Mouse (Mus musculus) lung, postnatal 36 days (tissue): ENCODE data around the gene Dnajb12.

Experiments used
- DNase-seq: peaks from one replicate; pipeline ENCODE4 v3.0.0; 2022; ENCODE audit warnings: mixed read lengths

Dnajb12 gene

DNA sequence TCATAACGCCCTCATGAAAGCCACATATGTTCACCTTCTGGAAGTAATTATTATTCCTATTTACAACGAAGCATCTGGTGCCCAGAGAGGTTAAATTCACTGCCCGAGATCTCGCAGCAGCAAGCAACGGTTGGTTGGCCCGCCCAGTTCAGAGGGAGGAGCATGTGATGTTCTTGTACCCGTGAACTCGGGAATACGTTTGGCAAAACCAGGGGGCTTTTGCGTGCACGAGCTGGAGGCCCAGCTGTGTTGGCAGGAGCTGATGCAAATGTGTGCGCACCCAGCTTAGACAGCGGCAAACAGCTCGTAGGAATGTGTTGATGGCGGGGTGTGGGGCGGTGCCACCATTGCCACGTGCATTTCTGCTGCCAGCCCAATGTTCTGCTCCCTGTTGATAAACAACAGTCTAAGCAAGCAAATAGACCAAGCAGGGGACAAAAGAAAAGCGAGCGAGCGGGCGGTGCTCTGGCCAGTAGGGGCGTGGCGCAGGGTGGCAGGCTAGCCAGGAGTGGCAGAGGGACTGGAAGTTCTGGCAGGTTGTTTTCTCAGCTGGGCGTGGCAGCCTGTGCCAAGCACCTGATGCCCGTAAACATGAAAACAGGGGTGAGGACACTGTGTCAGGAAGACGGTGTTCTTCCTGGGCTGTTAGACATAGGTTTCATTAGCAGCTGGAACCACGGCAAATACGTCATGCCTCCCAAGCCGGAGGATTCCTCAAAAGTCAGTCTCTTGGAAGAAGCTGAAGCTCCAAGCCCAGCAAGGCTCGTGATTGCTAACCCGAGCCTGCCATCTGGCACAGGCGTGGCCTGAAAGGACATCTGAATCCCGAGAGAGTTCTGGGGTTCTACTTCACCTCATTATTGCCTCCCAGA lies 41.7 kb downstream of the Dnajb12 start:
- peak; percentile 91 for DNase-seq

DNA sequence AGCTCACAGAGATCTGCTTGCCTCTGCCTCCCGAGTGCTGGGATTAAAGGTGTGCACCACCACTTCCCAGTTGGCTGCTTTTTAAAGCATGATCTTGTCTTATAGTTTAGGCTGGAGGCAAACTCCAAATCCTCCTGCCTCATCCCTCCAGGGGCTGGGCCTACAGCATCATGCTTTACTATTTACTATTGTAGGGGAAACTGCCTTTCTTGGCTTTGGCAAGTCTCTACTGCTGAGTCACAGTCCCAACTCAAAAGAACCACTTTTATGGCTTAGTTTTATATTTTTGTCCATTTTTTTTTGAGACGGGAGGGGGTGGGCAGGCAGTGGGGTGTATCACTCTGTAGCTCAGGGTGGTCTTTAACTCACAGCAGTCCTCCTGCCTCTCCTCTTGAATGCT lies 44.1 kb downstream of the Dnajb12 start:
- no peak for DNase-seq

GRCm38 (mm10) chr10:59924305-59924704 lies 44.9 kb downstream of the Dnajb12 start:
- no peak for DNase-seq

DNA sequence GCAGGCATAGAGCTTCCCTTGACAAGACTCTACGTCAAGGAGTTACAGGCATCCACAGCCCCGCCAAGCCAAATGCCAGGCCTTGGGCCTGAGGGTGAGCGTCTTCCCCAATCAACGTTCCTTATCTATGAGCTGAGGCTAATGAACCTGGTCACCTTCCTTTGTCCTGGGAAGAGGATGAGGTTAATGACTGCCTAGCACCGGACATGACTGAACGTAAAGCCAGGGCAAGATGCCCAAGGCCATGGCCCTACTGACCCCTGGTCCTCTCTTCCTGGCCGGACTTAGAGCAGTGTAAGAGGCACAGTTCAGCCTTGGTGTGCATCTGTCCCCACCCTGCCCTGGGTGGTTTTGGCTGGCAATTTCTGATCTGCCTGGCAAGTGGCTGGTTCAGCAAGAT lies 49.8 kb downstream of the Dnajb12 start:
- DNase-seq = no peak

- no peak for DNase-seq
Measured at GRCm38 (mm10) chr10:59930996-59931395, 51.6 kb downstream of the Dnajb12 start.

- DNase-seq = peak; percentile 80
Measured at GRCm38 (mm10) chr10:59932521-59932920, 53.2 kb downstream of the Dnajb12 start.

DNA sequence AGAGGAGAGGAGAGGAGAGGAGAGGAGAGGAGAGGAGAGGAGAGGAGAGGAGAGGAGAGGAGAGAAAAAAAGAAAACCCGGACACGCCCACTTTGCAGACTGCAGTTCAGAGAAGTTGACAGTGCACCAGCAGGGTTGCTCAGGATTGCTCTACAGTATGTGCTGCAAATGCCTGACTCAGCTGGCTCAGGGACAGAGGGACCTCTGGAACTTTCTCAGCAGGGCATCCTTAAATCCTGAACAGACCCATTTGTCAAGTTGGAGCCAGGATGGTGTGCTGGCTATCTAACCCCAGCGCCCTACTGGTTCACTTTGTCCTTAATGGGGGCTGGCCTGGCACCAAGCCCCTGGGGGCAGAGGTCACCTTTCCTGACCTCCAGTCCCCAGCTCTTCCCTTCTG lies 54.7 kb downstream of the Dnajb12 start:
- no peak for DNase-seq

DNA sequence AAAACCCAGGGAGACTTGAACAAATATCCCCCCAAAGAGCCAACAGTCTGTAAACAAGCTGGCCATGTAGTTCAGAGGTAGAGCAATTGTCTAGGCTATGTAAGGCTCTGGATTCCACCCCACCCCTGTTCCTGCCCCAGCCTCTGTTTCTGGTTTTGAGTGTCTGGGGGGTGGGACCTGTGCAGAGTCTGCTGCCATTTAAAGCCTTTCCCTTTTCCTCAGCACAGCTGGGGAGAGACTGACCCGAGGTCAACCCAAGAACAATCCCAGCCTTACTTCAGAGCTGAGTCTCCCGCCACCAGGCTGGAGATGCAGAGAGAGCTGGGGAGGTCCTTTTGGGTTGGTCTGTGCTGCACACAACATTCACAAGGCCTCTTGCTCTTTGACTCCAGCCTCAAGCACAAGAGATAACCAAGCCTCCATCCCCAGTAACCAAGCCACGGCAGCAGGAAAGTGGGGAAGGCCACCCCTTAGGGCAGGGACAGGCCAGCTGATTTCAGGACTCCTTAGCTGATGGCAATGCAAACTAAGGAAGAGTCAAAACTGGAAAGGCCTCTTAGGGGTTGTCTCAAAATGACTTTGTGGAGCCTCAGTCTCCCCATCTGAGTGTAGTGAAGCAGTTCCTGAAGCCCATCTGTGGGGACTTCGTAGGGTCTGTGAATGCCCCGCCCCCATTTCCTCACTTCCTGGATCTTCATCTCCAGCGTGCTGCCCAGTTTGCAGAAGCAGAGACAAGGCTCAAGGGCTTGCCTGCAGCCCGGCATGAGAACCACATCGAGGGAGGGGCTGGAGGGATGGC lies 56.9 kb downstream of the Dnajb12 start:
- DNase-seq = no peak

GRCm38 (mm10) chr10:59938662-59939061 lies 59.3 kb downstream of the Dnajb12 start:
- no peak for DNase-seq

DNA sequence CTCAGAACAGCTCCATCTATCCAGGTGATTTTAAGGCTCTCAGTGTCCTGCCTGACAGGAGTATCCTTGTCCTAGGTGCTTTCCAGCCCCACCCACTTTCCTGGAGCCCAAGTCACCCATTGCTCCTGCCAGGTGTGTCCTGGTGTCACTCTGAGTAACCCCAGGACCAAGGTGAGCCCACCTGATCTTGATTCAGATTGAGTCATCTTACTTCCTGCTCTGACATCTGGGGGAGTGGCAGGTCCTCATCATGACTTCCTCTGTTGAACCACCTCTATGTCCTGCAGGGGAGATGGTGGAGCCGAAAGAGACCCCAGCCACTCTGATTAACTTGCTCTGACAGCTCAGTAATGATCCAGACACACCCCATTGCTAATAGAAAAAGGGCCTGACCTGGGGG lies 59.7 kb downstream of the Dnajb12 start:
- no peak for DNase-seq

DNA sequence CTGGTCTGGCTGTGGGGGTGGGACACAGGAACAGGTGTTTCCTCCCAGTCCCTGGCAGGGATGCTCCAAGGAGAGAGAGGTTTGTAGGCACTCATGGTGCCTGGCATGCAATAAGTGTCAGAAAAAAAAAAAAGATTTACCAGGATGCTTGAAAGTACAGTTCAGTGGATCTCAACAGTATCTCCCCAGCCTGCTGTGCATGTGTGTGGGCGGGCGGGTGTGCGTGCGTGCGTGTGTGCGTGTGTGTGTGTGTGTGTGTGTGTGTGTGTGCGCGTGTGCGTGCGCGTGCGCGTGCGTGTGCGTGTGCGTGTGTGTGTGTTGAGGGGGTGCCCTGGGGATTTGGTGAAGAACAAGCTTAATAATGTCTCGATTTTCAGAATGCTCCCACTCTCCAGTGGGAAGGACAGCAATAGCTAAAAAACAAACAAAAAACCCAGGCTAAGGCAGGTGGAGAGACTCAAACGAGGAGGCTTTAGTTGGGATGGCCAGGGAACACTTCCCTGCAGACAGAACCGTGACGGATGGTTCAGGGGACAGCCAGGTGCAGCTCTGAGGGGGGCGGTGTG lies 63.0 kb downstream of the Dnajb12 start:
- no peak for DNase-seq

DNA sequence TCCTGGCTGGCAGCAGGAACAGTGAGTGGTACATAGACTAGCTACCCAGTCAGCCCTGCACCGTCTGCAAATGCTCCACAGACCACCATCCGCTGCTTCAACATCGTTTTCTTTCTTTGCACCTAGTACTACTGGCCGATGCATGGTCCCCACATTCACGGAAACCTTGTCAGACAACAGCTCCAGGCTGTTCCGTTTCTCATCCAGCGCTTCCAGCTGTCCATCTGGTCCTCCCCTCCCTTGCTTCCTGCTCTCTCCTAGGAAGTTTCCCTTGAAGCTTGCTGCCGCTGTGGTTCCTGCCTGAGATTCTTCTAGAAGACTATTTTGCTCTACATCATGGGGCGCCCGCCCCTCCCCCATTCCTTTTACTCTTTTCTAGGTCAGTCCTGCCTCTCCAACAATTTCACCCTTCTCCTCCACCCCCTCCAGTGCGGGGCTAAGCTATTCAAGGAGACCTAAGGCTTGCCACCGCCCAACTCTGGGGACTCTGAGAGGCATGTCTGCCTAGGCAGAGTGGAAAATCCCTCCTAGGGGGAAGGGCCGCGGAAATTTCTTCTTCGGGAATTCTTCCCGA lies 63.6 kb downstream of the Dnajb12 start:
- DNase-seq = peak; percentile 83

DNA sequence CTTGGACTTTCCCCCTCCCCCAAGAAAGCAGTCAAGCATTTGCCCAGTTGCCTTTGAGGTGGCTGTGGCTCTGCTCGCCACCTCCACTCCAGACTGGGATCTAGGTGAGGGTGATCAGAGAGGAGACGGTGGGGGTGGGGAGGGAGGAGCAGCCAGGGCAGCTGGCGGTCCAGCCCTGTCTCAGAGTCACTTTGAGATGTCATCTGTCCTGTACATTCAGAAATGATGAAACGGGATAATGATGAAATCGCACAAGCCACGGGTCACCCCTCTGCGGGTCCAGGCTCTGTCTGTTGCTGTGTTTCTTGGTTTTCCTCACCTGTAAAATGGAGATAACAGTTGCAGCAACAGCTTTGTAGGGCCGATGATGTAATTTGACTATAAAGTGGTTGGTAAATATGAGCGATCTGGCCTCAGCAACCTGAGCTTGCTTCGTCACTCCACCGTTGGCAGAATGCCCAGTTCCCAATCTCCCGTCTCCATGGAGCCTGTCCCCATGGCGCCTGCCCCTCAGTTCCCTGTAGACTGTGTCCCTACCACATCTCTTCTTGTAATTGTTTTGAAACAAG lies 64.1 kb downstream of the Dnajb12 start:
- DNase-seq = peak; percentile 93

DNA sequence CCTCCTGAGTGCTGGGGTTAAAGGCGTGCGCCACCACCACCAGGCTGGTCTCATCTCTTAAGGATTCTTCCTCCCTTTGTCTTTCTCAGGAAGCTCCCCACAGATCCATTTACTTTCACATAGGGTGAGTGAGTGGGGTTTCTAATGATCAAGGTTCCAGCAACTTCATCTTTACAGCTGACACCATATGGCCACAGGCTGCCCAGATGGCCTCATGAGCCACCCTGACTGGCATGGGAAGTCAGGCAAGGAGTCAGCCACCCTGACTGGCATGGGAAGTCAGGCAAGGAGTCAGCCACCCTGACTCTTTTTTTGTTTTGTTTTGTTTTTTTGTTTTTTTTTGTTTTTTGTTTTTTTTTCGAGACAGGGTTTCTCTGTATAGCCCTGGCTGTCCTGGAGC lies 66.1 kb downstream of the Dnajb12 start:
- DNase-seq = no peak

- no peak for DNase-seq
Measured at GRCm38 (mm10) chr10:59946362-59946761, 67.0 kb downstream of the Dnajb12 start.

DNA sequence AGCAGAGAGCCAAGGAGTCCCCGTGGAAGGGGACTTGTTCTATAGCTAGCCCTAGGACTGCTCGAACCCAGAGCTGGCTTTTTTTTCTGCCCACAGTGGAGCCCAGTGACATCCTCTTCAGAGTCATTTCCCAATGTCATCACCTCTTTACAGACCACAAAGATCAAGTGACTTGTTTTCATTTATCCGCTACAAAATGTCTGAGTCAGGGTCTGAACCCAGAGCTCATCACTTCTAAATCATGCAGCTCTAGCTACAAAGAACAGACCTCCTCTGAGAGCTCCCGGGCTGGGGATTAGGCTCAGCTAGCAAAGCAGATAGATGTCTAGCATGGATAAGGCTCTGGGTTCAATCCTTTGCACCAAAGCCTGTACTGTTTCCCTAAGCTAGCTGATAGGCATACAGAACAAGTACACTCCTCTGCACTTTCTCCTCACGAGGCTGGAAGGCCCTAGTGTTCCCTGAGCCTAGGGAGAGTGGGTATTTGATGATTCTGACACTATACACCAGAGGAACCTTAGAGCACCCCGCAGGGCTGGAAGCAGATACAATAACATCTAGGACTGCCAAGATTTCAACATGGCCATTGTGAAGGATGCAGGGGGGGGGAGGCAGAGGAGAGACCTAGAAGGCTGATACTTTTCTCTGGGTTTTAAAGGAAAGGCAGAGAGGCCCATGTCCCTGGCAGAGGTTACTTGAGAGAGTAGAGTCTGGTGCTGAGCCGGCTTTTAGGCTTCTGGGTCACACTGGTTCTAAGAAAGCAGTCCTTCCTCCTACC lies 68.1 kb downstream of the Dnajb12 start:
- DNase-seq = peak; percentile 66

DNA sequence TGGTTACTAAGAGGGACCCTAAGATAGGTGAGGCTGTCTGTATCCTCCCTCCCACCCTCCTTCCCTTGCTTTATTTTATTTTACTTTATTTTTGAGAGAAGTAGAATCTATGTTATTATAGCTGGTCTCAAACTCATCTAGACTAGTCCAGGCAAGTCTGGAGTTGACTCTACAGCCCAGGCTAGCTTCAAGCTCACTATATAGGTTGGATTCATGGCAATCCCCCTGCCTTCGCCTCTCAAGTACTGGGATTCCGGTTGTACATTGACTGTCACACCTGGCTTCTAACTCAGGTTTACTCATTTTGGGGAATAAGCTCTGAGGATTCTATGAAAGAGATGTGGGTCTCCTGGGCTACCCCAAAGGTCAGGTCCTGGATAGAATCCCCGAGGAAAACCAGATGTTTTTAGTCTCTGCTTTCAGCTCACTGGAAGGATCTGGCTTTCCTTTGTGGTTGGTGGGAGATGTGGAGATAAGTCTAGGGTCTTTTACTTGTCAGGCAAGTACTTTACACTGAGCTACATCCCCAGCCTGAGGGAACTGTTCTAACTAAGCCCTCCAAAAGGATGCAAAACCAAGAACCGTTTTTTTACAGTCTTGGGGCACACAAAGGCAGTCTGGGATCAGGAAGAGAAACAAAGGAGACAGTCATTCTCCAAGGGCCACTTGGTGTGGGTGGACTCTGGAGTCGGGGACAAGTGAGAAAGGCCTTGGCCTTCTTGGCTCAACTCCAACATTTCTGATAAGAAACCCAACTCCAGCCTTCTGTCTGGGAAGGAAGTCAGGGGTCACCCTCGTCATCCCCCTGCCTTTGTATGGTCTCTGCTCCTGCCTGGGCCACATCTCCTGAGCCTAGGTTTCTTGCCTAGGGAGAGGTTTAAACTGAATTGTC lies 69.3 kb downstream of the Dnajb12 start:
- peak; percentile 65 for DNase-seq
